In genomic region chr6:17280939-17281756, GRCm38 (mm10) we compare ENCODE assay signal across 8 mouse cellular contexts. TPM values are rescaled to one million over a fixed set of nuclear protein-coding genes. Genes with fewer than 3 reads are reported as not detected.
A peak's percentile ranks its signal among the peaks of the same experiment; 100 is the strongest.
DNase-seq lines count a peak whose midpoint lies in the region; ATAC-seq and TF ChIP-seq lines count a peak whose summit lies in the region.

Gene Cav2 (plus strand): TSS chr6:17281185.

- 1% methylated on average over 40 of the region's 40 CpGs for WGBS in forebrain, embryonic 13.5 days
- under 1% methylated on average over 40 of the region's 40 CpGs for WGBS in heart, embryonic 16.5 days
- WGBS in liver, embryonic 14.5 days (ENCODE audit: insufficient replicate concordance): 1% methylated on average over 40 of the region's 40 CpGs
- WGBS in stomach, embryonic 16.5 days: 1% methylated on average over 40 of the region's 40 CpGs

- H3K4me2 ChIP-seq in forebrain, embryonic 13.5 days: peak within 1 kb of the TSS; percentile 86
- H3K4me2 ChIP-seq in heart, embryonic 16.5 days (ENCODE audit: low read depth, low read length): peak within 1 kb of the TSS; percentile 93
- H3K4me2 ChIP-seq in liver, embryonic 14.5 days (ENCODE audit: low read depth): peak within 1 kb of the TSS; percentile 37
- peak within 1 kb of the TSS; percentile 81 for H3K4me2 ChIP-seq in stomach, embryonic 16.5 days (ENCODE audit: low read depth, low read length)

- peak within 1 kb of the TSS; percentile 73 for H3K9ac ChIP-seq in forebrain, embryonic 13.5 days
- peak within 1 kb of the TSS; percentile 80 for H3K9ac ChIP-seq in heart, embryonic 16.5 days (ENCODE audit: low read length)
- no peak within 1 kb of the TSS for H3K9ac ChIP-seq in liver, embryonic 14.5 days (replicated peaks)
- peak within 1 kb of the TSS; percentile 81 for H3K9ac ChIP-seq in stomach, embryonic 16.5 days (ENCODE audit: low read length)

- H3K9me3 ChIP-seq in forebrain, embryonic 13.5 days (replicated peaks): no peaks in the 10 kb centered on the region
- H3K9me3 ChIP-seq in heart, embryonic 16.5 days (replicated peaks; ENCODE audit: control insufficient read depth, low read length): no peaks in the 10 kb centered on the region
- no peaks in the 10 kb centered on the region for H3K9me3 ChIP-seq in liver, embryonic 14.5 days (ENCODE audit: control insufficient read depth, low read length)
- no peaks in the 10 kb centered on the region for H3K9me3 ChIP-seq in stomach, embryonic 16.5 days (replicated peaks; ENCODE audit: control insufficient read depth, low read length)

- peaks cover 4% of the 10 kb centered on the region for H3K27me3 ChIP-seq in forebrain, embryonic 13.5 days
- no peaks in the 10 kb centered on the region for H3K27me3 ChIP-seq in heart, embryonic 16.5 days (ENCODE audit: control insufficient read depth, insufficient read depth, low read length)
- no peaks in the 10 kb centered on the region for H3K27me3 ChIP-seq in liver, embryonic 14.5 days (ENCODE audit: control insufficient read depth, insufficient read depth, low read length)
- H3K27me3 ChIP-seq in stomach, embryonic 16.5 days (ENCODE audit: control insufficient read depth, insufficient read depth, low read length): no peaks in the 10 kb centered on the region

- no peak for TF ChIP-seq CTCF in liver, embryonic 14.5 days (IDR thresholded peaks at IDR 0.05; ENCODE audit: low read depth)

- TF ChIP-seq EP300 in liver, embryonic 14.5 days (IDR thresholded peaks at IDR 0.05; ENCODE audit: low read depth): no peak

- peaks cover 15% of the 10 kb centered on the region; the same call in 1 of the 2 replicates for H3K4me1 ChIP-seq in forebrain, embryonic 13.5 days
- peaks cover 5% of the 10 kb centered on the region for H3K4me1 ChIP-seq in heart, embryonic 16.5 days (ENCODE audit: control insufficient read depth, insufficient read depth, low read length)
- H3K4me1 ChIP-seq in liver, embryonic 14.5 days (replicated peaks; ENCODE audit: control insufficient read depth in 2 of 2, insufficient read depth in 2 of 2, low read length in 1 of 2): peaks cover 0 to 5% of the 10 kb centered on the region in 2 experiments; a peak in 1 of 4 replicates
- H3K4me1 ChIP-seq in stomach, embryonic 16.5 days (ENCODE audit: control insufficient read depth, insufficient read depth, low read length): 0 out of 2 replicates have a peak, but pooled peaks cover 10% of the 10 kb centered on the region

- peak within 1 kb of the TSS; percentile 51 for H3K4me3 ChIP-seq in forebrain, embryonic 13.5 days
- peak within 1 kb of the TSS; percentile 69 for H3K4me3 ChIP-seq in heart, embryonic 16.5 days (ENCODE audit: low read length)
- peak within 1 kb of the TSS; percentile 26 to 47 for H3K4me3 ChIP-seq in liver, embryonic 14.5 days (ENCODE audit: insufficient read depth in 1 of 2, low read depth in 2 of 2, low read length in 2 of 2)
- peak within 1 kb of the TSS; percentile 61 for H3K4me3 ChIP-seq in stomach, embryonic 16.5 days (replicated peaks; ENCODE audit: low read length)

- peak; percentile 94 for ATAC-seq in forebrain, embryonic 13.5 days
- ATAC-seq in heart, embryonic 16.5 days (replicated peaks; ENCODE audit: extremely low read depth, insufficient read depth, low FRiP score): peak; percentile 86
- ATAC-seq in liver, embryonic 14.5 days (ENCODE audit: insufficient read depth): peak; percentile 45; the same call in 1 of the 2 replicates
- ATAC-seq in stomach, embryonic 16.5 days (ENCODE audit: insufficient read depth, low FRiP score): peak; percentile 95

- H3K27ac ChIP-seq in forebrain, embryonic 13.5 days: no peak within 1 kb of the TSS
- H3K27ac ChIP-seq in heart, embryonic 16.5 days (ENCODE audit: low read length): peak within 1 kb of the TSS; percentile 83
- H3K27ac ChIP-seq in liver, embryonic 14.5 days: no peak within 1 kb of the TSS
- peak within 1 kb of the TSS; percentile 93 for H3K27ac ChIP-seq in stomach, embryonic 16.5 days (ENCODE audit: low read length)

- DNase-seq in CD4-positive, CD25-positive, alpha-beta regulatory T cell, adult 2 months (ENCODE audit: low read depth, low spot score): peak; percentile 40
- peak; percentile 3 for DNase-seq in c-Kit-positive CD71-positive TER-119-negative erythroid progenitor cells, embryonic 14.5 days (ENCODE audit: low read depth)
- DNase-seq in kidney, postnatal 25 days: peak; percentile 79 to 94
- no peak for DNase-seq in liver, embryonic 14.5 days (ENCODE audit: low read depth in 3 of 3, low spot score in 3 of 3)
- DNase-seq in natural killer cell, adult 2 months (ENCODE audit: low spot score in 2 of 2): peak; percentile 8 to 17

- no peaks in the 10 kb centered on the region for H3K36me3 ChIP-seq in forebrain, embryonic 13.5 days (ENCODE audit: poor library complexity, severe bottlenecking)
- no peaks in the 10 kb centered on the region for H3K36me3 ChIP-seq in heart, embryonic 16.5 days (ENCODE audit: control insufficient read depth, insufficient read depth)
- no peaks in the 10 kb centered on the region for H3K36me3 ChIP-seq in liver, embryonic 14.5 days (replicated peaks; ENCODE audit: control insufficient read depth, insufficient read depth, low read depth)
- H3K36me3 ChIP-seq in stomach, embryonic 16.5 days (ENCODE audit: control insufficient read depth, insufficient read depth, low read length): no peaks in the 10 kb centered on the region

RNA-seq across cellular contexts. Expression of gene Cav2, which starts in this region (rescaled TPM):
- 7.8 and 8.1 TPM in 2 replicates for polyA plus RNA-seq in forebrain, embryonic 13.5 days (2015; fragmentation: Nextera tagmentation; extraction: Ambion mirVana)
- 44.5 and 47.5 TPM in 2 replicates for polyA plus RNA-seq in heart, embryonic 16.5 days (2015; fragmentation: Nextera tagmentation; extraction: Ambion mirVana)
- polyA plus RNA-seq in liver, embryonic 14.5 days (2012; rRNA removed): 0.61 and 0.87 TPM in 2 replicates
- 2.2 and 2.6 TPM in 2 replicates for polyA plus RNA-seq in liver, embryonic 14.5 days (2014; fragmentation: Nextera tagmentation; extraction: Ambion mirVana)
- polyA plus RNA-seq in stomach, embryonic 16.5 days (2015; fragmentation: Nextera tagmentation; extraction: Ambion mirVana): 70.4 and 71.9 TPM in 2 replicates

Comparison
In these comparisons a context has a peak if more than half of its experiments do, and no peak if none do; other contexts are left out.
1. DNase-seq: peak in CD4-positive, CD25-positive, alpha-beta regulatory T cell, adult 2 months (single experiment), c-Kit-positive CD71-positive TER-119-negative erythroid progenitor cells, embryonic 14.5 days (single experiment), kidney, postnatal 25 days (2 of 2) and natural killer cell, adult 2 months (2 of 2); none in liver, embryonic 14.5 days (0 of 3).
2. ATAC-seq: peak in every context shown above with its lines; median percentile 95 in stomach, embryonic 16.5 days; 94 in forebrain, embryonic 13.5 days; 86 in heart, embryonic 16.5 days; 45 in liver, embryonic 14.5 days.
3. H3K27ac ChIP-seq: peak in heart, embryonic 16.5 days (single experiment) and stomach, embryonic 16.5 days (single experiment); none in forebrain, embryonic 13.5 days (single experiment) and liver, embryonic 14.5 days (single experiment).
4. H3K4me2 ChIP-seq: peak in every context shown above with its lines; median percentile 93 in heart, embryonic 16.5 days; 86 in forebrain, embryonic 13.5 days; 81 in stomach, embryonic 16.5 days; 37 in liver, embryonic 14.5 days.
5. Peak in every context shown above with its lines, with median percentiles within 50 percentile points of each other: H3K4me3 ChIP-seq.